Mouse (Mus musculus): ENCODE data around the gene Cd52. TPM values are rescaled to one million over a fixed set of nuclear protein-coding genes. Genes with fewer than 3 reads are reported as not detected.

Gene Cd52
- total and polyA plus RNA-seq, 2 experiments from 2014 or later, result 0.66 to 2.7 TPM

DNA sequence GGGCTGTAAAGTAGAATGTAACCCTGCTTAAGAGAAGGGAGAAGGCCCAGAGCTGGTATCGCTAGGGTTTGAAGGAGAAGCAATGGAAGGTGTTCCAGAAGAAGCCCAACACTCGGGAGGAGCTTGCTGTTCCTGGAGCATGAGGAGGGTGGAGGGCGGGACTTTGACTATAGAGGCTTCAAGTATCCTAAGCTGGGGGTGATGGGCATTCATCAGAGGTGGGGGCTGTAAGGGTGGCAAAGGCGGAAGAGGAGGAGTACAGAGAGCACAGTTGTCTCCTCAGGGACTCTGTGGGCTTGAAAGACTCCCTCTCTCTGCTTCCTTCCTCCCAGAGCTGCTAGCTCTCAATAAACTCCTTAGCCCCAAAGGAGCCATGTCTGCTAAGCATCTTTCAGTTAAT, 5.4 kb upstream of the Cd52 start:
- no peaks in the 10 kb centered on the region for H3K36me3 ChIP-seq (ENCODE audit: insufficient read depth, low read length)
- ATAC-seq (ENCODE audit: low FRiP score) (no peak), DNase-seq (ENCODE audit: low spot score) (no peak)
- H3K27me3 ChIP-seq (ENCODE audit: insufficient read depth, low read length), result no peaks in the 10 kb centered on the region
- TF ChIP-seq CTCF (IDR thresholded peaks at IDR 0.05), result no peak
- 74% methylated on average over 4 of the region's 4 CpGs for WGBS
- no peaks in the 10 kb centered on the region for H3K4me1 ChIP-seq (ENCODE audit: insufficient read depth, low read length)
- H3K9me3 ChIP-seq (ENCODE audit: low read length), result no peaks in the 10 kb centered on the region
- H3K4me3 ChIP-seq (ENCODE audit: low read depth, low read length), result no peak overlapping the region
- no peak overlapping the region for H3K4me2 ChIP-seq (ENCODE audit: low read depth, low read length, poor library complexity, severe bottlenecking)
- no peak overlapping the region for H3K9ac ChIP-seq (replicated peaks; ENCODE audit: low read length, poor library complexity, severe bottlenecking)
- H3K27ac ChIP-seq (ENCODE audit: low read depth, low read length), result no peak overlapping the region

DNA sequence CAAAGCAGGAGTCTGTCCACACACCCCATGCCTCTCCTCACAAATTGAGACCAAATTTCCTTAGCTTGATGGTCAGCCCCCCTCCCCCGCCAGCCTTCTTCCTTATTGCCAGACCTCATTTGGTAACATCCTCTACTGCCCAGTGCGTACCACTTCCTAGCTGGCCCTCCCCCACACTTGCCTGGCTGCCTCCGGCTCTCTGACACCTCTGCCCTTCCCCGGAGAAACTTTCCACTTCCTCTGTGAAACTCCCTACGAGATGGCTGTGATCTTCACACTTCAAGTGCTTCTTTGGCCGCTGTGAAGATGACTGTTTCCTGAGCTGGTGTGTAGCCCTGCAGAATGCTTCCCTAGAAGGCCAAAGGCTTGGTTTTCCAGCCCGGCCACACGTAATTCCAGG, 3.7 kb upstream of the Cd52 start:
- no peak overlapping the region for H3K9ac ChIP-seq (replicated peaks; ENCODE audit: low read length, poor library complexity, severe bottlenecking)
- DNase-seq (ENCODE audit: low spot score), result no peak
- no peaks in the 10 kb centered on the region for H3K36me3 ChIP-seq (ENCODE audit: insufficient read depth, low read length)
- H3K9me3 ChIP-seq (ENCODE audit: low read length), result no peaks in the 10 kb centered on the region
- H3K27ac ChIP-seq (ENCODE audit: low read depth, low read length), result no peak overlapping the region
- no peak overlapping the region for H3K4me3 ChIP-seq (ENCODE audit: low read depth, low read length)
- 71% methylated on average over 8 of the region's 8 CpGs for WGBS
- no peak overlapping the region for H3K4me2 ChIP-seq (ENCODE audit: low read depth, low read length, poor library complexity, severe bottlenecking)
- TF ChIP-seq CTCF (IDR thresholded peaks at IDR 0.05), result no peak
- no peak for ATAC-seq (ENCODE audit: low FRiP score)
- H3K4me1 ChIP-seq (ENCODE audit: insufficient read depth, low read length), result no peaks in the 10 kb centered on the region
- H3K27me3 ChIP-seq (ENCODE audit: insufficient read depth, low read length), result no peaks in the 10 kb centered on the region

DNA sequence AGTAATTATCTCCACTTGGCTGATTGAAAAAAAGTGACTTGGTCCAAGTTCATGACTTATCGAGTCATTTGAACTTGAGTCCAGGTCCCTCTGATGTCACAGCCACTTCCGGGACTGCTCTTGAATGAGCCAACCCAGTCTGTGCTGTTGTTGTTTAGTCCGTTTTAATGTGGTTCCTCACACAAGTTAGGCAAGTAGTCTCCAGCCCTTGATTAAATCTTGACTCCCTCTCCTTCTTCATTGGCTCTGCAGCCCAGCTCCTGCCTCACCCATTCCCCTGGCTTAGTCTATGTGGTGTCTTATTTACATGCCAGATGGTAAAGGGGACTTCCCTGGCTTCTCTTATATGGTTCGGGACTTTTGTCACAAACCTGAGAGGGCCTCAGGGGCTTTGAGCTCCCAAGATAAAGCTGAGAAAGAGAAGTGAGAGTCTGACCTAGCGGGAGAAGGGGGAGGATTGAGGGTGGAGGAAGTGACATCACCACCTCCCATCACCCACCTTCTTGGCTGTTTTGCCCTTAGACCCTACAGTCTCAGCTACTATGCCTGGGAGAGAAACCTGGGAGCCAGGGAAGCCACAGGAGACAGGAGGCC, 2.2 kb upstream of the Cd52 start:
- TF ChIP-seq CTCF (IDR thresholded peaks at IDR 0.05), result no peak

DNA sequence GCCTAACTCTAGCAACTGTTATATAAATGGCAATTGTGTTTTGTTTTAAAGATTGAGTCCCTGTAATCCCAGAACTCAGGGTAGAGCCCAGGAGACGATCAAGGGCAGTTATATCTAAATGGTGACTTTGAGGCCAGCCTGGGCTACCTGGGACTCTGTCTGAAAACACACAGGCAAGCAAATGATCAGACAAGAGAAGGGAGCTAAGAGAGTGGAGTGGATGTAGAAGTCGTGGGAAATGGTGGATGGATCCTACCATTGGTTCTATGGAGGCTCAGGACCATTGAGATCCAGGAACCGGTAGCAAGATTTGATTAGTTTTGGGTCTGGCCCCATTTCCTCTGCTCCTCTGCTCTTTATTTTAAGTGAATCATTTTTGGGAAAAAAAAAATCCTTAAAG, 1.2 kb upstream of the Cd52 start:
- ATAC-seq (ENCODE audit: low FRiP score), result no peak
- WGBS, result 80% methylated on average over 3 of the region's 3 CpGs
- no peaks in the 10 kb centered on the region for H3K36me3 ChIP-seq (ENCODE audit: insufficient read depth, low read length)
- no peak overlapping the region for H3K4me2 ChIP-seq (ENCODE audit: low read depth, low read length, poor library complexity, severe bottlenecking)
- H3K9me3 ChIP-seq (ENCODE audit: low read length), result no peaks in the 10 kb centered on the region
- DNase-seq (ENCODE audit: low spot score), result no peak
- no peaks in the 10 kb centered on the region for H3K4me1 ChIP-seq (ENCODE audit: insufficient read depth, low read length)
- H3K4me3 ChIP-seq (ENCODE audit: low read depth, low read length), result no peak overlapping the region
- TF ChIP-seq CTCF (IDR thresholded peaks at IDR 0.05), result no peak
- H3K27me3 ChIP-seq (ENCODE audit: insufficient read depth, low read length), result no peaks in the 10 kb centered on the region
- H3K9ac ChIP-seq (replicated peaks; ENCODE audit: low read length, poor library complexity, severe bottlenecking), result no peak overlapping the region
- no peak overlapping the region for H3K27ac ChIP-seq (ENCODE audit: low read depth, low read length)

More for the DNA sequence above, 2.2 kb upstream of the Cd52 start:
- Histone ChIP-seq H3K27ac (ENCODE audit: low read depth, low read length) (no peak overlapping the region), H3K4me3 (ENCODE audit: low read depth, low read length) (no peak overlapping the region), H3K4me2 (ENCODE audit: low read depth, low read length, poor library complexity, severe bottlenecking) (no peak overlapping the region), H3K36me3 (ENCODE audit: insufficient read depth, low read length) (no peaks in the 10 kb centered on the region), H3K4me1 (ENCODE audit: insufficient read depth, low read length) (no peaks in the 10 kb centered on the region), H3K9me3 (ENCODE audit: low read length) (no peaks in the 10 kb centered on the region), H3K27me3 (ENCODE audit: insufficient read depth, low read length) (no peaks in the 10 kb centered on the region), H3K9ac (replicated peaks; ENCODE audit: low read length, poor library complexity, severe bottlenecking) (no peak overlapping the region)
- no peak for ATAC-seq (ENCODE audit: low FRiP score)
- DNase-seq (ENCODE audit: low spot score), result no peak
- 78% methylated on average over 5 of the region's 5 CpGs for WGBS

DNA sequence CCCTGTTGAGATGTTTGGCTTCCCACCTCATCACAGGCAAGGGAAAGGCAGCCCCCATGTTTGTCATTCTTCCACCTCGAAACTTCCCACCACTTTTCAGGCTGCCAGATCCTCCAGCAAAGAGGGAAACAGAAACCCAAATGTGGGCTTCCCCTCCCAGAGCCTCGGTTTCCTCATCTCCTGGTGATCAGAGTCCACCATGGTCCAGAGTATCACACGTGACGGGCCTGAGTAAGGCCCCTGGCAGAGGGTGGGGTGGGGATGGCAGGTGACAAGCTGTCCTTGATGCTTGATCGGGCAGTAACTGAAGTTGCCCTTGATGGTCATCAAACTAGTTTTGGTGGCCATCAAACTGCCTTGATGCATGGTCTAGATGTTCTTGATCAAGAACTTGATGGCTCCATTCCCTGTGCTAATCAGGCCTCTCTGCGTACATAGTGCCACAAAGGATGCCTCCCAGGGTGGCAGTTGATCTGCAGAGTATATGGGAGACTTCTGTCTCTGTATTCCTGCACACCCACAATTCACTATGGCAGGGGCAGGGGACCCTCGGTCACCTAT, 798 bp downstream of the Cd52 start:
- no peak for ATAC-seq (ENCODE audit: low FRiP score)
- H3K9me3 ChIP-seq (ENCODE audit: low read length), result no peaks in the 10 kb centered on the region

DNA sequence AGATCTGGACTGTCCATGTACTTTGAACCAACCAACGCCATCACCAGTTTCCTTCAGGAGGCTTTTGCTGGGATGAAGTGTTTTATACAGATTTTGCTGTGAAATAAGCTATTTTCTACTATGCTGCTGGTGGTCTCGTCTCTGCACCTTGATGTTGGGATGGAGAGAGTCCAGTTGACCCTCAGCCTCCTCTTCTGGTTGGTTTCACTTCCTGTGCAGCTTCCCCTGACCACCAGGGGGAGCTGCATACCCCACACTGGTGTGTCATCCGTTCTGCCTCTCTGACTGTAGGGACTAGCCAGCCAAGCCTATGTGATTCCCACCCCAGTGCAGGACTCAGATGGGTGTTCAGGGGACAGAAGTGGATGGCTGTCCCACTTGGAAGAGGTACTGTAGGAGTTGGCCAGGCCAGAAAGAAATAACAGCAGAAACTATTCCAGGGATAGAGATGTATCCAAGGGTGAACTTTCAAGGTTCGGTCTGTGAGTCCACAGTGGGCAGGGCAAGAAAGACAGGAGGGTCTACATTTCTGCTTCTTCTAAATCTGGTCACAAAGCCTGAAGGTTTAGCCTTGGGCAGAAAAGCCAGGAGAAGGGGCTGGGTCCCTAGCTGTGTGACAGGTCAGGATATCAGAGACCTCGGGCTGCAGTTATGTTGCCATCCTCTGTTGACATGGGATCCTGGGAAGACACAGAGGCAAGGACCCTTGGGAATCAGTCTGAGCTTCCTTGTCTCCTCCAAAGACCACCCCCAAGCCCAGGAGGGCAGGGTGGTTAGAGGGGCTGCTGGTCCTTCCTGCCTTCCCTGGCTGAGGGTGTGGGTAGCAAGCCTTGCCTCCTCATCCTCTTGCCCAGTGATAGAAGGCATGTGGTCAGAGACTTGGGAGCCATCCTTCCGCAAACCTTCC, 2.2 kb downstream of the Cd52 start:
- Histone ChIP-seq H3K9me3 (ENCODE audit: low read length) (no peaks in the 10 kb centered on the region), H3K4me1 (ENCODE audit: insufficient read depth, low read length) (no peaks in the 10 kb centered on the region), H3K27me3 (ENCODE audit: insufficient read depth, low read length) (no peaks in the 10 kb centered on the region), H3K36me3 (ENCODE audit: insufficient read depth, low read length) (no peaks in the 10 kb centered on the region), H3K4me2 (ENCODE audit: low read depth, low read length, poor library complexity, severe bottlenecking) (no peak overlapping the region), H3K27ac (ENCODE audit: low read depth, low read length) (no peak overlapping the region), H3K4me3 (ENCODE audit: low read depth, low read length) (no peak overlapping the region), H3K9ac (replicated peaks; ENCODE audit: low read length, poor library complexity, severe bottlenecking) (no peak overlapping the region)
- TF ChIP-seq CTCF (IDR thresholded peaks at IDR 0.05), result peak; percentile 64
- 73% methylated on average over 6 of the region's 6 CpGs for WGBS
- ATAC-seq (ENCODE audit: low FRiP score), result no peak
- DNase-seq (ENCODE audit: low spot score), result no peak

More for the DNA sequence above, 798 bp downstream of the Cd52 start:
- Histone ChIP-seq H3K4me3 (ENCODE audit: low read depth, low read length) (no peak overlapping the region), H3K27me3 (ENCODE audit: insufficient read depth, low read length) (no peaks in the 10 kb centered on the region), H3K4me1 (ENCODE audit: insufficient read depth, low read length) (no peaks in the 10 kb centered on the region), H3K9ac (replicated peaks; ENCODE audit: low read length, poor library complexity, severe bottlenecking) (no peak overlapping the region), H3K4me2 (ENCODE audit: low read depth, low read length, poor library complexity, severe bottlenecking) (no peak overlapping the region), H3K36me3 (ENCODE audit: insufficient read depth, low read length) (no peaks in the 10 kb centered on the region), H3K27ac (ENCODE audit: low read depth, low read length) (no peak overlapping the region)
- no peak for DNase-seq (ENCODE audit: low spot score)
- TF ChIP-seq CTCF (IDR thresholded peaks at IDR 0.05), result no peak
- 91% methylated on average over 7 of the region's 7 CpGs for WGBS
